Mouse (Mus musculus) heart, adult 2 months (tissue): ENCODE measurements at regions not wholly inside any gene's neighbourhood (a gene's known extent, or its start where the extent isn't known, plus 50 kb on each side); places are given as distances from the start of the nearest gene placed in this dataset.

ENCODE experiments used
- CTCF ChIP-seq: fragments of 200-600 bp; IDR thresholded peaks from 2 replicates; pipeline ENCODE4 v1.8.1; 2022; ENCODE audit warnings: antibody characterized with exemption, mild to moderate bottlenecking, moderate library complexity
- EP300 ChIP-seq: fragments of 200-500 bp; IDR thresholded peaks from 2 replicates; pipeline ENCODE4 v1.6.1; 2011; ENCODE audit warnings: low read depth, low read length, control low read depth; ENCODE audit not compliant: insufficient read depth
- POLR2A ChIP-seq: fragments of 200-500 bp; IDR thresholded peaks from 2 replicates; pipeline ENCODE4 v1.6.1; 2011; ENCODE audit warnings: mild to moderate bottlenecking, low read depth, low read length, control low read depth; ENCODE audit not compliant: insufficient read depth

DNA sequence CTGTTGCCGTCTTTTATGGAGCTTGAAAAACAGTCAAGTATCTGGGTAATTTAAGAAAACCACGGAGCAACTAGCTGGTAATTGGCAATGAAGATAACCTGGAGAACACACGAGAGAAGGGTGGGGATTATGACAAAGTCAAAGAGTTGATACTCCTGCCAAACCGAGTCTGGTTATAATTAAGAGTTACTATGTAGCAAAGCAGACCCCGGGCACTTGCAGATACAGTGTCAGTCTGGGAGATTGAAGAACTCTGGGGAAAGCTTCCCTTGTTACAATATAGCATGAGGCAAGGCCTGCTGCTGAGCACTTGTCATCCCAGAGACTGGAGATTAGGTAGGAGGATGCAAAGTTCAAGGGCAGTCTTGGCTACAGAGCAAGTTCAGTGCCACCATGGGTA, 116.5 kb downstream of the Edn3 start:
- TF ChIP-seq POLR2A (no peak), CTCF (no peak), EP300 (no peak)
